Mouse (Mus musculus) embryonic facial prominence, embryonic 11.5 days (tissue): ENCODE measurements around the gene Tsga10. TPM values are rescaled to one million over a fixed set of nuclear protein-coding genes. Genes with fewer than 3 reads are reported as not detected.
"Not testable (repeated sequence)": the region's sequence is repeated elsewhere in the genome, so short reads cannot be mapped to it uniquely, and the experiment has no call there.

Source experiments
- ATAC-seq: fragments of 200-750 bp; cut with Nextera tagmentation; replicated peaks from 2 replicates; pipeline ENCODE4 v1.8.0; 2017; ENCODE audit warnings: low read depth; ENCODE audit not compliant: insufficient number of reproducible peaks, low FRiP score, low TSS enrichment
- DNase-seq: peaks from one replicate; pipeline ENCODE4 v3.0.0-alpha.2; 2015; ENCODE audit warnings: low spot score
- H3K27ac ChIP-seq: fragments of 300-500 bp; sonication (generic); replicated peaks from 2 replicates; pipeline ENCODE4 v1.5.1; 2014; ENCODE audit warnings: mild to moderate bottlenecking, low read depth, low read length, control low read depth
- H3K27me3 ChIP-seq: fragments of 300-500 bp; sonication (generic); 2 replicates; pipeline ENCODE4 v1.6.1; 2014; ENCODE audit warnings: mild to moderate bottlenecking, low read length, moderate library complexity, mixed read lengths; ENCODE audit not compliant: control insufficient read depth, insufficient read depth
- H3K36me3 ChIP-seq: fragments of 300-500 bp; sonication (generic); replicated peaks from 2 replicates; pipeline ENCODE4 v1.6.1; 2014; ENCODE audit warnings: low read depth, mild to moderate bottlenecking, low read length, moderate library complexity, mixed read lengths; ENCODE audit not compliant: control insufficient read depth, insufficient read depth
- H3K4me1 ChIP-seq: fragments of 300-500 bp; sonication (generic); 2 replicates; pipeline ENCODE4 v1.6.1; 2014; ENCODE audit warnings: low read length, mixed read lengths; ENCODE audit not compliant: control insufficient read depth, insufficient read depth
- H3K4me2 ChIP-seq: fragments of 300-500 bp; sonication (generic); 2 replicates; pipeline ENCODE4 v1.6.1; 2014; ENCODE audit warnings: low read depth, mild to moderate bottlenecking, control low read depth, low read length, moderate library complexity
- H3K4me3 ChIP-seq: fragments of 300-500 bp; sonication (generic); 2 replicates; pipeline ENCODE4 v1.5.1; 2014; ENCODE audit warnings: low read depth, low read length, control low read depth
- H3K9ac ChIP-seq: fragments of 300-500 bp; sonication (generic); replicated peaks from 2 replicates; pipeline ENCODE4 v1.6.1; 2014; ENCODE audit warnings: mild to moderate bottlenecking, control low read depth, low read length
- H3K9me3 ChIP-seq: fragments of 300-500 bp; sonication (generic); replicated peaks from 2 replicates; pipeline ENCODE4 v1.6.1; 2016; ENCODE audit warnings: mild to moderate bottlenecking, low read length, inconsistent platforms, mixed read lengths; ENCODE audit not compliant: control insufficient read depth
- WGBS: fragments of 180-500 bp; shearing (Covaris S2); extraction: QIAGEN DNeasy Blood & Tissue Kit; methylation state at CpG from one replicate; pipeline ENCODE4 v1.1.7; 2014; 5-methylcytosine and 5-hydroxymethylcytosine counted together
- polyA plus RNA-seq: library from polyadenylated mRNA; unstranded; fragments of >200 nt; fragmentation: Nextera tagmentation; extraction: Ambion mirVana; gene quantifications from 2 replicates; pipeline ENCODE4 v1.2.1, GENCODE M21; 2014

The Tsga10 gene
- polyA plus RNA-seq, 1 experiment from 2014 or later = 8.8 TPM

DNA sequence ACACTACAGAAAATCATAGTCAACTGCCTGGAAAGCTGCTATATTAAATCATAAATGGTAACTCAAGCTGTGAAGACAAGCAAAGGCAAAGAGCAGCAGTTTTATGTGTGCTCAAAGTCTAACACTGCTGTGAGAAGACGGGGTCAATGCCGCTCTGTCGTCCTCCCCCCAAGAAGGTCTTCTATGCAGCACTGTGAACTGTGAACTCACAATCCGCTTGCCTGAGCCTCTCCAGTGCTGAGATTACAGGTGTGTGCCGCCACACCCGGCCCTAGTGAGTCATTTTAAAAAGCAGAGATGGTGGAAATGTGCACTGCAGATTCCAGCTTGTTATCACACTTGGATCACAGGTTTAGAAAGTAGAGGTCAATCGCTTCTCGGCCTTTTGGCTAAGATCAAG is 19.4 kb downstream of the Tsga10 start:
- ATAC-seq = no peak
- no peak for DNase-seq
- H3K4me1 ChIP-seq = no peaks in the 10 kb centered on the region
- no peak overlapping the region for H3K27ac ChIP-seq
- no peaks in the 10 kb centered on the region for H3K27me3 ChIP-seq
- 79% methylated on average over 8 of the region's 8 CpGs for WGBS
- no peaks in the 10 kb centered on the region for H3K36me3 ChIP-seq
- no peak overlapping the region for H3K4me2 ChIP-seq
- H3K4me3 ChIP-seq = no peak overlapping the region
- H3K9me3 ChIP-seq = no peaks in the 10 kb centered on the region
- no peak overlapping the region for H3K9ac ChIP-seq

DNA sequence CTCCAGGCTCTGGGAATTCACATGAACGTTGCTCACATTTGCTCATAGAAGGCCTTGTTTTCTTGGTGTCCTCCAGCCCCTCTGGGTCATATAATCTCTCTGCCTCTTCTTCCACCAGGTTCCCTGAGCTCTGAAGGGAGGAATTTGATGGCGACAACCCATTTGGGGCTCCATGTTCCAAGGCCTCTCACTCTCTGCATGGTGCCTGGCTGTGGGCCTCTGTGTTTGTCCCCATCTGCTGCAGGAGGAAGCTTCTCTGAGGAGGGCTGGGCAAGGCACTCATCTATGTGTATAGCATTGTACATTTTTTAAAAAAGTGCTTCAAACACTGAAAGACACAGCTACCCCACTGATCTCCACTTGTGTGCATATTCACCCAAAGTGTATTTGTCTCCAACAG is 34.5 kb downstream of the Tsga10 start:
- Histone ChIP-seq H3K9ac (no peak overlapping the region), H3K27me3 (no peaks in the 10 kb centered on the region), H3K27ac (no peak overlapping the region), H3K9me3 (no peaks in the 10 kb centered on the region), H3K4me1 (no peaks in the 10 kb centered on the region), H3K36me3 (no peaks in the 10 kb centered on the region), H3K4me3 (no peak overlapping the region), H3K4me2 (no peak overlapping the region)
- WGBS = 83% methylated on average over 2 of the region's 2 CpGs
- DNase-seq = no peak
- no peak for ATAC-seq

DNA sequence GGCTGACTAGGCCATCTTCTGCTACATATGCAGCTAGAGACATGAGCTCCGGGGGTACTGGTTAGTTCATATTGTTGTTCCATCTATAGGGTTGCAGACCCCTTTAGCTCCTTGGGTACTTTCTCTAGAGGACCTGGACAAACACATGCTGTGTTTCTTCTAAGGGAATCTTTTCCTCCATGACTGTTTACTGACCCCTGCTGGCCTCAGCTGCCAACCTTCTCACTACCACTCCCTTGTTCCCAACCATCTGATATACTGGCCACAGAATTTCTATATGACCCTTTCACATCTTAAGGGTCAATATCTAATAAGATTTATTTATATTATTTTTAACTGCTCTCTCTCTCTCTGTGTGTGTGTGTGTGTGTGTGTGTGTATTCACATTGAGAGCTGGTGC is 63.9 kb downstream of the Tsga10 start:
- H3K9me3 ChIP-seq, H3K36me3 ChIP-seq, H3K9ac ChIP-seq, H3K27ac ChIP-seq, H3K4me2 ChIP-seq, H3K4me1 ChIP-seq, H3K4me3 ChIP-seq, H3K27me3 ChIP-seq, DNase-seq, ATAC-seq: not testable (repeated sequence)
- WGBS = 87% methylated on average over 1 of the region's 1 CpGs

DNA sequence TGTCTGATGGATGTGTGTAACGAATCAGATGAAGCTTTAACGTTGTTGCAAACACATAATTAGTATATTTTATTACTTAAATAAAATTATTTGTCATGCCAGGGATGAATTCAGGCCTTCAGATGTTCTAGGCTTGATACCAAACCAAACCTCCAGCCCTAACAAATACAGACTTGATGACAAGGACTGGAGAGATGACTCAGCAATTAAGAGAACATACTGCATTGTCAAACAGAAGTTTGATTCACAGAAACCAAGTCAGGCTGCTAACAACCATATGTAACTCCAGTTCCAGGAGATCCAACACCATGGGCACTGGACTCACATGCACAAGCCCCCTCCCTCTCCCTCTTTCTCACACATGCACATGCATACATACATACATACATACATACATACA is 65.9 kb downstream of the Tsga10 start:
- WGBS = 89% methylated on average over 2 of the region's 2 CpGs
- Histone ChIP-seq H3K27ac (no peak overlapping the region), H3K4me2 (no peak overlapping the region), H3K4me1 (no peaks in the 10 kb centered on the region), H3K27me3 (no peaks in the 10 kb centered on the region), H3K36me3 (no peaks in the 10 kb centered on the region), H3K4me3 (no peak overlapping the region), H3K9ac (no peak overlapping the region), H3K9me3 (no peaks in the 10 kb centered on the region)
- DNase-seq = no peak
- ATAC-seq = no peak

DNA sequence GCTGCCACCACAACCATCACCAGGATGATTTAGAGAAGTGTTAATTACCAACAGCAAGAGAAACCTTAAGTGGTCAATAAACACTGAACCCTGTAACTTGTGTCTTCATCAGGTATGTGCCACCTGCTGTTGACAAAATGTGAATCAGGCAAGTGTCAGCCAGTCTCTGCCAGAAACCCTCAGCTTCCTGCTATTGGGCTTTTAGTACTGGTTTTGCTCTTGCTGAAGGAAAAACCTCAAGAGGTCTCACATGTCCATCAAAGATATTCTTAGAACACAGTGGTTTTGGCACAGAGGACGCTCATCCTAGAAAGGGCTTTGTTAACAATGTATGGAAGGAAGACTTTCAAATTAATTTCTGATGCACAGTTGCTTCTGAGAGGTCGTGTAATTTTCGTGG is 66.7 kb downstream of the Tsga10 start:
- Histone ChIP-seq H3K4me3 (no peak overlapping the region), H3K27me3 (no peaks in the 10 kb centered on the region), H3K4me2 (no peak overlapping the region), H3K36me3 (no peaks in the 10 kb centered on the region), H3K9me3 (no peaks in the 10 kb centered on the region), H3K4me1 (no peaks in the 10 kb centered on the region), H3K9ac (no peak overlapping the region), H3K27ac (no peak overlapping the region)
- WGBS = 70% methylated on average over 3 of the region's 3 CpGs
- DNase-seq = no peak
- no peak for ATAC-seq

DNA sequence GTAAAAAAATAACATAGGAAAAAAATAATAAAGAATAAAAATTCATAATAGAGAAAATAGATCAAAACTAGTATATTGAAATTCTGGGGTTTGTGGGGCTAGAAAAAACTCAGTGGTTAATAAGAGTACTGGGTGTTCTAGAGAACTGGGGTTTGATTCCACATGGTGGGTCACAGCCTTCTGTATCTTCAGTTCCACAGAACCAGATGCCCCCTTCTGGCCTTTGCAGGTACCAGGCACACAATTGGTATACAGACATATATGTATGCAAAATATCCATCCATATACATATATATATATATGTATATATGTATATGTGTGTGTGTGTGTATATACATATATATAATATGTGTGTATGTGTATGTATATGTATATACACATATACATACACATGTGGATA is 106.8 kb downstream of the Tsga10 start:
- Histone ChIP-seq H3K4me3 (no peak overlapping the region), H3K36me3 (no peaks in the 10 kb centered on the region), H3K27ac (no peak overlapping the region), H3K4me2 (no peak overlapping the region), H3K9ac (no peak overlapping the region), H3K9me3 (no peaks in the 10 kb centered on the region), H3K27me3 (no peaks in the 10 kb centered on the region), H3K4me1 (no peaks in the 10 kb centered on the region)
- DNase-seq = no peak
- no peak for ATAC-seq

DNA sequence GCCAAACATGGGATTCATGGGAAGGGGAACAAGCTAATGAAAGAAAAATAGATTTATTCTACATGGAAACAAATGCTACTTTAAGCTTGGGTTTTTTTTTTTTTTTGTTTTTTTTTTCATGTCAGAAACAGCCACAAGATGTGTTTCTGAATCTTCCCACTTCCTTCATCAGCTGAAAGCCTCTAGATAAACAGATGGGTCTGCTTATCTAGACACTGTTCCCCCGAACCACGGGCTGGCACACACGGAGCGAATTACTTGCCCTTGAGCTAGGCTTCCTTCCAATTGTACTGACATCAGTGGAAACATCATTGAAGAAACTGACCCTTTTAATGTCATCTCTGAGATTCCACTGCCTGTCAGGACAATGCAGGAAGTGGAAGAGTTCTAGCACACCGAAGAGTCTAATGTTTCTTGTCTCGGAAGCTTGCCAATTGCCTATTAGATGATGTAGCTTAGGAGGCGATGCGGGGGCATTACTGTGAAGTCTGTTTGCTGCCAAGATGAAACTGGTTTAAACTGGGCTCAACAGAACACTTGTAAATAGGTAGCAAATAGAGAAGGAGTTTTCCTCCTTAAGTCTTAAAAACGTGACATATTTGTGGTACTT is 121.5 kb downstream of the Tsga10 start:
- DNase-seq (no peak), ATAC-seq (no peak)
- Histone ChIP-seq H3K9ac (no peak overlapping the region), H3K4me2 (no peak overlapping the region), H3K9me3 (no peaks in the 10 kb centered on the region), H3K27me3 (no peaks in the 10 kb centered on the region), H3K4me1 (no peaks in the 10 kb centered on the region), H3K36me3 (no peaks in the 10 kb centered on the region), H3K4me3 (no peak overlapping the region), H3K27ac (no peak overlapping the region)
- WGBS = 79% methylated on average over 9 of the region's 9 CpGs

DNA sequence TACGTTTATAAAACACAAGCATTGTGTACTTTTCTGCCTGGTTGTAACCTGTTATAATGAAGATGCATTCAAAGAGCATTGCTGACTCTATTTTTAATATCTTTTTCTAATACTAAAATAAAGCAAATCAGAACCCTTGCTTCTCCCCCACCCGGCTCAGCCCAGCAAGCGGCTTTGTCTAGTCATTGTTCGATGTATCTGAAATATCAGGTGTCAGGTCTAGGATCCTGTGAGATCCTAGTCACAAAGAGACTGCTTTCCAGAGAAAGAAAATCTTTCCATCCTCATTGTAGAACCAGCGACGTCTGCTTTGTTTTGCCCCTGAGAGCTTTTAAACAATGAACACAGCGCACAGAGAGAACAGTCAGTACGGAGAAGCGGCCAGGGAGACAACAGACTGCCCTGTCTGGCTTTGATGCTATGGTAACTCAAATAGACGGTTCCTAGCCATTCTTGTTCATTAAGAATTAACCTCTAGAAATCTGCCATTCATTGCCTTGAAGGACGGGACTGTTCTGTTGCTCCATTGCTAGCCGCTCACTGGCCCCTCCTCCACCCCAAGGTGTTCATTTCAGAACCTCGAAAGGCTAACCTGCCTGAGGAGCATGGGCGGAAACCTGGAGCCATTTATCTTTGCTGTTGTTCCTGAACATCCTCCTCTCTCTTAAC is 123.5 kb downstream of the Tsga10 start:
- ATAC-seq (no peak), DNase-seq (no peak)
- Histone ChIP-seq H3K4me1 (no peaks in the 10 kb centered on the region), H3K9ac (no peak overlapping the region; the same call in 1 of the 2 replicates), H3K4me2 (no peak overlapping the region), H3K36me3 (no peaks in the 10 kb centered on the region), H3K27ac (no peak overlapping the region), H3K27me3 (no peaks in the 10 kb centered on the region), H3K4me3 (no peak overlapping the region), H3K9me3 (no peaks in the 10 kb centered on the region)
- WGBS = 57% methylated on average over 14 of the region's 14 CpGs
